Mouse (Mus musculus) bone marrow macrophage, adult 2 months (primary cell): ENCODE data around the gene Pidd1.

Experiments
- CTCF ChIP-seq: IDR thresholded peaks from 2 replicates; pipeline ENCODE4 v1.5.1; 2012; ENCODE audit warnings: low read depth, mild to moderate bottlenecking, low read length, moderate library complexity
- POLR2A ChIP-seq: IDR thresholded peaks from 2 replicates; pipeline ENCODE4 v1.6.1; 2012; ENCODE audit warnings: mild to moderate bottlenecking, low read depth, low read length, borderline replicate concordance

DNA sequence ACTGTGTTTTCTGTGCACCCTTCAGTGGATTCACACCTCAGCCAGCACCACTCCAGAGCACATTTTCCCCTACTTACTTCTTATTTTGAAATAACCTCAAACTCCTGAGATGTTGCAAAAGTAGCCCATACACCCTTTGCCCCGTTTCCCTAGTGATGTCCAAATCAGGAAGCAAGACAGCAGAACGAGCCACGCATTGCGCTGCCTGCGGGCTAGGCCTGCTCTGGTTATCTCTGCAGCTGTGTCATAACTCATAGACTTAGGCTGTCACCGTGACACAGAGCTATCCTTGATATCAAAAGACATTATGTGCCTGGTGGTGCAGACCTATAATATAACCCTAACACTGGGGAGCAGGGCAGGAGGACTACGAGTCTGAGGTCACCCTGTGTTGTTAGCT is 49.7 kb downstream of the Pidd1 start:
- TF ChIP-seq CTCF: no peak
- no peak for TF ChIP-seq POLR2A
